8 mouse cellular contexts compared by ENCODE assay signal in the genomic region with DNA sequence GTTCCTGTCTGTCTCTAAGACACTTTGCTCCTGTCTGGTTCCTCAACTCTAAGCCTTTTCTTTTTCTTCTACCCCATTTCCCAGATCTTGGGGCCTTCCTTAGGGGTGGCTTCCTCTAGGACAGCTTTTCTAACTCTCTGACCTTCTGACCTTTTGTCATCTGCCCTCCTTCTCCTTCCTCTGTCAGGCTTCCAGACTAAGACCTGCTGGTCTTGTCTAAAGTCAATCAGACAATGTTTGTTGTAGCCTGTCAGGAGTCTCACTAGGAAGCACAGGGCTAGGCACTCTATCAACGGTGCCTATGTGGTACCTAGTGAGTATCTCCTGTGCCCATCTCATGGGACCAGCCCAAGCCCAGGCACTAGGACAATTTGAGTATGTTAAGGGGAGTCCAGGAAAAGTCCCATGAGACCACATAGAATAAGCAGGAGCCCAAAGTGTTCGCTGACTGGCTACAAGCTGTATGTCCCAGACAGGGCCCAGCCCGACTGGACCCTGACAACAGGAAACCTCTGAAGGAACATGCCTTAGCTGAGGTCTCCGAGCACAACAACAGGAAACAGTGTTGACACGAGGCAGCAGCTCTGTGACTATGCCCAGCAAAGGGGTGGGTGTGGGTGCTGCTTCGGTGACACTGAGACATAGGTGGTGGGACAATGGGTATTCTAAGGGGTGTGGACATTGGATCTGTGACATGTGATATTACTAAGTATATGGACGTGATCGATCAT. TPM values are rescaled to one million over a fixed set of nuclear protein-coding genes. Genes with fewer than 3 reads are reported as not detected.
DNase-seq lines count a peak whose midpoint lies in the region; ATAC-seq and TF ChIP-seq lines count a peak whose summit lies in the region.

No protein-coding gene starts in this region.

- peak; percentile 52 for DNase-seq in adrenal gland, adult 2 months
- no peak for DNase-seq in adrenal gland, postnatal 25 days
- peak; percentile 84 for DNase-seq in CD4-positive, CD25-positive, alpha-beta regulatory T cell, adult 2 months (ENCODE audit: low read depth, low spot score)
- no peak for DNase-seq in thymus, adult 2 months
- no peak for DNase-seq in urinary bladder, postnatal 25 days (ENCODE audit: low spot score)

- H3K9me3 ChIP-seq in intestine, embryonic 16.5 days (ENCODE audit: control insufficient read depth, low read length): no peaks in the 10 kb centered on the region
- no peaks in the 10 kb centered on the region for H3K9me3 ChIP-seq in lung, embryonic 16.5 days (ENCODE audit: control insufficient read depth, low read length)
- no peaks in the 10 kb centered on the region for H3K9me3 ChIP-seq in forebrain, embryonic 13.5 days (replicated peaks)

- peak overlapping the region; percentile 53 for H3K27ac ChIP-seq in intestine, embryonic 16.5 days (ENCODE audit: low read length)
- H3K27ac ChIP-seq in lung, embryonic 16.5 days (ENCODE audit: low read length): peak overlapping the region; percentile 58
- no peak overlapping the region for H3K27ac ChIP-seq in forebrain, embryonic 13.5 days
- H3K27ac ChIP-seq in thymus, adult 2 months (ENCODE audit: control insufficient read depth, insufficient read depth, low read length): no peak overlapping the region

- peaks cover 12% of the 10 kb centered on the region for H3K4me1 ChIP-seq in intestine, embryonic 16.5 days (ENCODE audit: control insufficient read depth, insufficient read depth, low read length)
- peaks cover 29% of the 10 kb centered on the region for H3K4me1 ChIP-seq in lung, embryonic 16.5 days (replicated peaks; ENCODE audit: control insufficient read depth, insufficient read depth, low read length)
- H3K4me1 ChIP-seq in forebrain, embryonic 13.5 days: peaks cover 48% of the 10 kb centered on the region
- H3K4me1 ChIP-seq in thymus, adult 2 months (replicated peaks; ENCODE audit: control insufficient read depth, insufficient read depth, low read length): peaks cover 24% of the 10 kb centered on the region

- no peak overlapping the region for H3K9ac ChIP-seq in intestine, embryonic 16.5 days (ENCODE audit: low read depth, low read length)
- H3K9ac ChIP-seq in lung, embryonic 16.5 days (ENCODE audit: low read length): no peak overlapping the region
- H3K9ac ChIP-seq in forebrain, embryonic 13.5 days: no peak overlapping the region

- TF ChIP-seq CTCF in thymus, adult 2 months (IDR thresholded peaks at IDR 0.05; ENCODE audit: borderline replicate concordance, control insufficient read depth, extremely low read depth, insufficient read depth, low read length, poor library complexity): no peak

- no peaks in the 10 kb centered on the region for H3K27me3 ChIP-seq in intestine, embryonic 16.5 days (replicated peaks; ENCODE audit: control insufficient read depth, insufficient read depth, low read length)
- no peaks in the 10 kb centered on the region; the same call in 1 of the 2 replicates for H3K27me3 ChIP-seq in lung, embryonic 16.5 days (ENCODE audit: control insufficient read depth, insufficient read depth, low read depth, low read length)
- no peaks in the 10 kb centered on the region for H3K27me3 ChIP-seq in forebrain, embryonic 13.5 days
- H3K27me3 ChIP-seq in thymus, adult 2 months (ENCODE audit: control insufficient read depth, insufficient read depth, low read length): no peaks in the 10 kb centered on the region

- TF ChIP-seq POLR2A in thymus, adult 2 months (IDR thresholded peaks at IDR 0.05; ENCODE audit: control insufficient read depth, extremely low read depth, insufficient read depth, low read length, poor library complexity): no peak

- H3K4me2 ChIP-seq in intestine, embryonic 16.5 days (ENCODE audit: low read depth, low read length): no peak overlapping the region
- H3K4me2 ChIP-seq in lung, embryonic 16.5 days (ENCODE audit: low read depth, low read length): peak overlapping the region; percentile 0; the same call in 1 of the 2 replicates
- no peak overlapping the region for H3K4me2 ChIP-seq in forebrain, embryonic 13.5 days

- 81% methylated on average over 8 of the region's 8 CpGs for WGBS in intestine, embryonic 16.5 days
- 68% methylated on average over 8 of the region's 8 CpGs for WGBS in lung, embryonic 16.5 days
- WGBS in forebrain, embryonic 13.5 days: 90% methylated on average over 8 of the region's 8 CpGs
- WGBS in thymus, adult 2 months: 36% methylated on average over 8 of the region's 8 CpGs

- H3K36me3 ChIP-seq in intestine, embryonic 16.5 days (ENCODE audit: control insufficient read depth, insufficient read depth, low read length): no peaks in the 10 kb centered on the region
- H3K36me3 ChIP-seq in lung, embryonic 16.5 days (ENCODE audit: control insufficient read depth, insufficient read depth, low read length): no peaks in the 10 kb centered on the region
- H3K36me3 ChIP-seq in forebrain, embryonic 13.5 days (ENCODE audit: poor library complexity, severe bottlenecking): no peaks in the 10 kb centered on the region
- no peaks in the 10 kb centered on the region for H3K36me3 ChIP-seq in thymus, adult 2 months (ENCODE audit: control insufficient read depth, insufficient read depth, low read length)

- no peak overlapping the region for H3K4me3 ChIP-seq in intestine, embryonic 16.5 days (ENCODE audit: low read length)
- no peak overlapping the region for H3K4me3 ChIP-seq in lung, embryonic 16.5 days (ENCODE audit: low read length)
- H3K4me3 ChIP-seq in forebrain, embryonic 13.5 days: no peak overlapping the region
- no peak overlapping the region for H3K4me3 ChIP-seq in thymus, adult 2 months (ENCODE audit: control insufficient read depth, insufficient read depth, low read length)

- ATAC-seq in intestine, embryonic 16.5 days: peak; percentile 27; the same call in 1 of the 2 replicates
- ATAC-seq in lung, embryonic 16.5 days (ENCODE audit: low read depth): peak; percentile 50
- ATAC-seq in forebrain, embryonic 13.5 days: no peak

RNA-seq across cellular contexts. Expression of gene Pde2a, which starts 44.5 kb away (rescaled TPM):
- 100 to 1,000 TPM; 161 to 223 TPM for total RNA-seq in adrenal gland, adult 2 months (2021)
- polyA plus RNA-seq in adrenal gland, adult 2 months (2012; rRNA removed): 142 and 199 TPM in 2 replicates
- total RNA-seq in adrenal gland, postnatal 25 days (2021): 161 and 169 TPM in 2 replicates
- polyA plus RNA-seq in intestine, embryonic 16.5 days (2015; fragmentation: Nextera tagmentation; extraction: Ambion mirVana): 23.0 and 23.5 TPM in 2 replicates
- polyA plus RNA-seq in lung, embryonic 16.5 days (2015; fragmentation: Nextera tagmentation; extraction: Ambion mirVana): 14.8 and 22.5 TPM in 2 replicates
- polyA plus RNA-seq in forebrain, embryonic 13.5 days (2015; fragmentation: Nextera tagmentation; extraction: Ambion mirVana): 26.2 and 32.2 TPM in 2 replicates
- 8.2 and 12.0 TPM in 2 replicates for polyA plus RNA-seq in thymus, adult 2 months (2012; rRNA removed)

RNA-seq across cellular contexts. Expression of gene Gm45837, which starts 55.3 kb away (rescaled TPM):
- total RNA-seq in adrenal gland, adult 2 months (2021): not detected
- polyA plus RNA-seq in adrenal gland, adult 2 months (2012; rRNA removed): 0.29 and 0.93 TPM in 2 replicates
- 4.2 TPM in 1 of 2 replicates, not detected in the other for total RNA-seq in adrenal gland, postnatal 25 days (2021)
- polyA plus RNA-seq in intestine, embryonic 16.5 days (2015; fragmentation: Nextera tagmentation; extraction: Ambion mirVana): not detected in 2 replicates
- 2.4 and 8.8 TPM in 2 replicates for polyA plus RNA-seq in lung, embryonic 16.5 days (2015; fragmentation: Nextera tagmentation; extraction: Ambion mirVana)
- polyA plus RNA-seq in forebrain, embryonic 13.5 days (2015; fragmentation: Nextera tagmentation; extraction: Ambion mirVana): not detected in 2 replicates
- 0.60 TPM in 1 of 2 replicates, not detected in the other for polyA plus RNA-seq in thymus, adult 2 months (2012; rRNA removed)

Comparison
In these comparisons a context has a peak if more than half of its experiments do, and no peak if none do; other contexts are left out.
1. DNase-seq: peak in adrenal gland, adult 2 months (single experiment) and CD4-positive, CD25-positive, alpha-beta regulatory T cell, adult 2 months (single experiment); none in adrenal gland, postnatal 25 days (single experiment), thymus, adult 2 months (single experiment) and urinary bladder, postnatal 25 days (single experiment).
2. H3K27ac ChIP-seq: peak in intestine, embryonic 16.5 days (single experiment) and lung, embryonic 16.5 days (single experiment); none in forebrain, embryonic 13.5 days (single experiment) and thymus, adult 2 months (single experiment).